8 mouse cellular contexts compared by ENCODE assay signal in genomic region chr12:82616813-82617681, GRCm38 (mm10). TPM values are rescaled to one million over a fixed set of nuclear protein-coding genes. Genes with fewer than 3 reads are reported as not detected.
DNase-seq lines count a peak whose midpoint lies in the region; ATAC-seq lines count a peak whose summit lies in the region.

No protein-coding gene starts in this region.

- peak overlapping the region; percentile 41 for H3K9ac ChIP-seq in intestine, embryonic 15.5 days

- H3K36me3 ChIP-seq in intestine, embryonic 15.5 days, result no peaks in the 10 kb centered on the region

- DNase-seq in ZHBTc4 (ENCODE audit: low read depth, low spot score), result peak; percentile 68
- peak; percentile 20 to 36 for DNase-seq in cerebellum, postnatal 36 days
- DNase-seq in gastrocnemius, postnatal 14 days, result peak; percentile 32
- DNase-seq in left cerebral cortex, adult 9 months (ENCODE audit: low spot score in 2 of 2), result peak; percentile 6 to 54
- DNase-seq in lung, postnatal 25 days (ENCODE audit: low spot score), result peak; percentile 29
- DNase-seq in right cerebral cortex, postnatal 36 days (ENCODE audit: low spot score in 2 of 2), result peak; percentile 48 to 54

- H3K27ac ChIP-seq in intestine, embryonic 15.5 days, result no peak overlapping the region

- 1% methylated on average over 83 of the region's 86 CpGs for WGBS in intestine, embryonic 15.5 days

- peak overlapping the region; percentile 97 for H3K4me2 ChIP-seq in intestine, embryonic 15.5 days (replicated peaks)

- H3K27me3 ChIP-seq in intestine, embryonic 15.5 days (replicated peaks), result peaks cover 20% of the 10 kb centered on the region

- peak; percentile 87 for ATAC-seq in intestine, embryonic 15.5 days
- ATAC-seq in erythroblast, adult 5-6 weeks (replicated peaks; ENCODE audit: low FRiP score, poor library complexity, severe bottlenecking), result no peak

- H3K9me3 ChIP-seq in intestine, embryonic 15.5 days, result no peaks in the 10 kb centered on the region

- peaks cover 9% of the 10 kb centered on the region for H3K4me1 ChIP-seq in intestine, embryonic 15.5 days (replicated peaks)

- intact Hi-C loops in gastrocnemius, postnatal 14 days (cut with DNase I; ENCODE audit: low total_unique reads), result no loop called here

- peak overlapping the region; percentile 58 for H3K4me3 ChIP-seq in intestine, embryonic 15.5 days (replicated peaks)

RNA-seq across cellular contexts. Expression of gene Rgs6, which starts 29.0 kb away (rescaled TPM):
- total RNA-seq in gastrocnemius, postnatal 14 days (2021), result 1 to 10 TPM; 1.6 to 2.6 TPM
- polyA plus RNA-seq in intestine, embryonic 15.5 days (2015; fragmentation: Nextera tagmentation; extraction: Ambion mirVana), result 1.7 and 1.9 TPM in 2 replicates
- total RNA-seq in erythroblast, adult 5-6 weeks (2015; ENCODE audit: low replicate concordance), result 1.3 TPM in 1 of 2 replicates, not detected in the other
- 0.42 and 0.51 TPM in 2 replicates for total RNA-seq in erythroblast, adult 5-6 weeks (2017; ENCODE audit: low replicate concordance)
